Mouse (Mus musculus) liver, embryonic 14.5 days (tissue): ENCODE results near the gene Rgs13.

ENCODE experiments used
- CTCF ChIP-seq: IDR thresholded peaks from 2 replicates; pipeline ENCODE4 v1.5.1; 2016; ENCODE audit warnings: antibody characterized with exemption, low read depth, control low read depth
- EP300 ChIP-seq: IDR thresholded peaks from 2 replicates; pipeline ENCODE4 v1.6.1; 2016; ENCODE audit warnings: antibody characterized with exemption, low read depth

DNA sequence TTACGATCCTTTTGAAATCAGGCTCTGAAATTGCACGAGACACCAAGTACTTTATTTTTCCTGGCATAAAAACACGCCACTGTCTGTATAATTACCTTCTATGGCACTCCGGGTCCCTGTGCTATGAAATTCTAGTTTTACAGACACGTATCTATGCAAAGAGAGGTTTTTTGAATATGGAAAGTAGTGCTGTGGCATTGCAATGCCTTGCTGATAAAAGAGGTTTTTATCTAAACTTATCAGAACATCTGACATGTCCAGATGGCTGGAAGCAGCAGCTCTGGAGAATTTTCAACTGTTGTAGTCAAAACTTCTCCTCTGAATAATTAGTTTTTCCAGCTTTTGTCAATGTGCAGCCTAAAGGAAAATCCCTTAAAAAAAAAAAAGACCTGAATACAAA lies at the start of gene Rgs13:
- TF ChIP-seq CTCF: no peak
- no peak for TF ChIP-seq EP300
